Comparison of ENCODE assay signal across 9 mouse cellular contexts in genomic region chr11:46069408-46070003, GRCm38 (mm10). TPM values are rescaled to one million over a fixed set of nuclear protein-coding genes. Genes with fewer than 3 reads are reported as not detected.
DNase-seq lines count a peak whose midpoint lies in the region; ATAC-seq and TF ChIP-seq lines count a peak whose summit lies in the region.
"Had no signal": no experiment of that assay in that cellular context is flagged by ENCODE, and none has a peak within 500 bp of the region (broad histone marks: within the 10 kb centered on the region; RNA-seq: fewer than 3 reads in every experiment).

No protein-coding gene starts in this region.

- H3K9me3 ChIP-seq in lung, embryonic 14.5 days (ENCODE audit: low read depth, low read length) = no peaks in the 10 kb centered on the region
- no peaks in the 10 kb centered on the region for H3K9me3 ChIP-seq in embryonic facial prominence, embryonic 11.5 days (replicated peaks; ENCODE audit: control insufficient read depth, low read length)
- no peaks in the 10 kb centered on the region for H3K9me3 ChIP-seq in hindbrain, embryonic 16.5 days (ENCODE audit: control insufficient read depth, low read length)
- H3K9me3 ChIP-seq in neural tube, embryonic 15.5 days (replicated peaks) = no peaks in the 10 kb centered on the region

- TF ChIP-seq CTCF in lung, embryonic 14.5 days (IDR thresholded peaks at IDR 0.05; ENCODE audit: low read depth) = no peak

- H3K4me3 ChIP-seq in lung, embryonic 14.5 days (ENCODE audit: low read depth, low read length) = no peak overlapping the region
- no peak overlapping the region for H3K4me3 ChIP-seq in embryonic facial prominence, embryonic 11.5 days (ENCODE audit: low read depth, low read length)
- H3K4me3 ChIP-seq in hindbrain, embryonic 16.5 days (ENCODE audit: low read length) = no peak overlapping the region
- no peak overlapping the region for H3K4me3 ChIP-seq in neural tube, embryonic 15.5 days (replicated peaks)

- peak overlapping the region; percentile 44; the same call in 1 of the 2 replicates for H3K4me2 ChIP-seq in lung, embryonic 14.5 days
- H3K4me2 ChIP-seq in embryonic facial prominence, embryonic 11.5 days (ENCODE audit: low read depth, low read length) = no peak overlapping the region
- H3K4me2 ChIP-seq in hindbrain, embryonic 16.5 days (ENCODE audit: low read length) = peak overlapping the region; percentile 15
- no peak overlapping the region for H3K4me2 ChIP-seq in neural tube, embryonic 15.5 days

- H3K36me3 ChIP-seq in lung, embryonic 14.5 days (ENCODE audit: insufficient read depth) = peaks cover 40% of the 10 kb centered on the region
- H3K36me3 ChIP-seq in embryonic facial prominence, embryonic 11.5 days (replicated peaks; ENCODE audit: control insufficient read depth, insufficient read depth, low read depth, low read length) = no peaks in the 10 kb centered on the region
- H3K36me3 ChIP-seq in hindbrain, embryonic 16.5 days (ENCODE audit: control insufficient read depth, insufficient read depth, low read length) = 0 out of 2 replicates have a peak, but pooled peaks cover 3% of the 10 kb centered on the region
- H3K36me3 ChIP-seq in neural tube, embryonic 15.5 days = no peaks in the 10 kb centered on the region

- H3K4me1 ChIP-seq in lung, embryonic 14.5 days (ENCODE audit: insufficient read depth) = peaks cover 46% of the 10 kb centered on the region
- H3K4me1 ChIP-seq in embryonic facial prominence, embryonic 11.5 days (ENCODE audit: control insufficient read depth, insufficient read depth, low read length) = peaks cover 3% of the 10 kb centered on the region; the same call in 1 of the 2 replicates
- peaks cover 23% of the 10 kb centered on the region for H3K4me1 ChIP-seq in hindbrain, embryonic 16.5 days (ENCODE audit: control insufficient read depth, insufficient read depth, low read depth, low read length)
- H3K4me1 ChIP-seq in neural tube, embryonic 15.5 days = peaks cover 38% of the 10 kb centered on the region

- no peaks in the 10 kb centered on the region for H3K27me3 ChIP-seq in lung, embryonic 14.5 days (ENCODE audit: insufficient read depth, low read length)
- H3K27me3 ChIP-seq in embryonic facial prominence, embryonic 11.5 days (ENCODE audit: control insufficient read depth, insufficient read depth, low read length) = no peaks in the 10 kb centered on the region
- no peaks in the 10 kb centered on the region for H3K27me3 ChIP-seq in hindbrain, embryonic 16.5 days (replicated peaks; ENCODE audit: control insufficient read depth, insufficient read depth, low read length)
- no peaks in the 10 kb centered on the region for H3K27me3 ChIP-seq in neural tube, embryonic 15.5 days (replicated peaks)

- H3K9ac ChIP-seq in lung, embryonic 14.5 days = peak overlapping the region; percentile 32; the same call in 1 of the 2 replicates
- no peak overlapping the region for H3K9ac ChIP-seq in embryonic facial prominence, embryonic 11.5 days (replicated peaks; ENCODE audit: low read length)
- no peak overlapping the region for H3K9ac ChIP-seq in hindbrain, embryonic 16.5 days (ENCODE audit: low read depth, low read length)
- H3K9ac ChIP-seq in neural tube, embryonic 15.5 days (replicated peaks) = no peak overlapping the region

- DNase-seq in lung, embryonic 14.5 days = peak; percentile 73
- DNase-seq in lung, adult 18-20 months = no peak
- peak; percentile 41 for DNase-seq in embryonic facial prominence, embryonic 11.5 days (ENCODE audit: low spot score)
- DNase-seq in cerebellum, postnatal 4 days (ENCODE audit: low spot score in 2 of 2) = no peak
- DNase-seq in frontal cortex, postnatal 36 days (ENCODE audit: low spot score in 2 of 2) = no peak
- DNase-seq: right cerebral cortex, postnatal 25 days had no signal

- ATAC-seq in lung, embryonic 14.5 days (ENCODE audit: insufficient read depth) = peak; percentile 16; the same call in 1 of the 2 replicates
- no peak; the same call in 1 of the 2 replicates for ATAC-seq in embryonic facial prominence, embryonic 11.5 days (replicated peaks; ENCODE audit: insufficient number of reproducible peaks, low FRiP score, low TSS enrichment, low read depth)
- no peak for ATAC-seq in hindbrain, embryonic 16.5 days
- no peak for ATAC-seq in neural tube, embryonic 15.5 days (ENCODE audit: low FRiP score)
- ATAC-seq in inflammation-experienced regulatory T-cells, adult 6 months = no peak

- 18% methylated on average over 17 of the region's 17 CpGs for WGBS in lung, embryonic 14.5 days
- 20% methylated on average over 16 of the region's 17 CpGs for WGBS in embryonic facial prominence, embryonic 11.5 days
- 24% methylated on average over 17 of the region's 17 CpGs for WGBS in hindbrain, embryonic 16.5 days
- WGBS in neural tube, embryonic 15.5 days = 35% methylated on average over 17 of the region's 17 CpGs

- H3K27ac ChIP-seq in lung, embryonic 14.5 days (ENCODE audit: low read depth) = peak overlapping the region; percentile 95
- peak overlapping the region; percentile 29 for H3K27ac ChIP-seq in embryonic facial prominence, embryonic 11.5 days (replicated peaks; ENCODE audit: low read depth, low read length)
- H3K27ac ChIP-seq in hindbrain, embryonic 16.5 days (ENCODE audit: low read depth, low read length) = 0 out of 2 replicates have a peak overlapping the region, but pooled peaks have one; percentile 23
- peak overlapping the region; percentile 65; the same call in 1 of the 2 replicates for H3K27ac ChIP-seq in neural tube, embryonic 15.5 days (replicated peaks)

RNA-seq across cellular contexts. Expression of gene Adam19, which starts 13.7 kb away (rescaled TPM):
- polyA plus RNA-seq in lung, embryonic 14.5 days (2014; fragmentation: Nextera tagmentation; extraction: Ambion mirVana) = 25.4 and 27.0 TPM in 2 replicates
- 9.4 and 9.5 TPM in 2 replicates for polyA plus RNA-seq in embryonic facial prominence, embryonic 11.5 days (2014; fragmentation: Nextera tagmentation; extraction: Ambion mirVana)
- 9.4 and 13.0 TPM in 2 replicates for polyA plus RNA-seq in hindbrain, embryonic 16.5 days (2015; fragmentation: Nextera tagmentation; extraction: Ambion mirVana)
- polyA plus RNA-seq in neural tube, embryonic 15.5 days (2015; fragmentation: Nextera tagmentation; extraction: Ambion mirVana) = 13.7 and 16.8 TPM in 2 replicates
- polyA plus RNA-seq in inflammation-experienced regulatory T-cells, adult 6 months (2017; shearing (Covaris generic)) = 100 to 1,000 TPM in 2 of 3 experiments, 10 to 100 TPM in 1; 70.9 to 111 (median 101) TPM

RNA-seq across cellular contexts. Expression of gene Gm12166, which starts 17.4 kb away (rescaled TPM):
- 4.9 and 6.1 TPM in 2 replicates for polyA plus RNA-seq in lung, embryonic 14.5 days (2014; fragmentation: Nextera tagmentation; extraction: Ambion mirVana)
- polyA plus RNA-seq in embryonic facial prominence, embryonic 11.5 days (2014; fragmentation: Nextera tagmentation; extraction: Ambion mirVana) = 2.3 and 2.8 TPM in 2 replicates
- 5.5 and 13.3 TPM in 2 replicates for polyA plus RNA-seq in hindbrain, embryonic 16.5 days (2015; fragmentation: Nextera tagmentation; extraction: Ambion mirVana)
- polyA plus RNA-seq in neural tube, embryonic 15.5 days (2015; fragmentation: Nextera tagmentation; extraction: Ambion mirVana) = 4.5 and 6.6 TPM in 2 replicates
- 10 to 100 TPM; 15.5 to 45.9 (median 21.9) TPM for polyA plus RNA-seq in inflammation-experienced regulatory T-cells, adult 6 months (2017; shearing (Covaris generic))

Comparison
In these comparisons a context has a peak if more than half of its experiments do, and no peak if none do; other contexts are left out.
1. DNase-seq: peak in lung, embryonic 14.5 days (single experiment) and embryonic facial prominence, embryonic 11.5 days (single experiment); none in lung, adult 18-20 months (0 of 2), cerebellum, postnatal 4 days (0 of 2) and frontal cortex, postnatal 36 days (0 of 2).
2. H3K27ac ChIP-seq: peak in every context shown above with its lines; median percentile 95 in lung, embryonic 14.5 days; 65 in neural tube, embryonic 15.5 days; 29 in embryonic facial prominence, embryonic 11.5 days; 23 in hindbrain, embryonic 16.5 days.
3. H3K4me2 ChIP-seq: peak in lung, embryonic 14.5 days (single experiment) and hindbrain, embryonic 16.5 days (single experiment); none in embryonic facial prominence, embryonic 11.5 days (single experiment) and neural tube, embryonic 15.5 days (single experiment).